Mouse (Mus musculus): Measurements from ENCODE around the gene Nomo1.

DNA sequence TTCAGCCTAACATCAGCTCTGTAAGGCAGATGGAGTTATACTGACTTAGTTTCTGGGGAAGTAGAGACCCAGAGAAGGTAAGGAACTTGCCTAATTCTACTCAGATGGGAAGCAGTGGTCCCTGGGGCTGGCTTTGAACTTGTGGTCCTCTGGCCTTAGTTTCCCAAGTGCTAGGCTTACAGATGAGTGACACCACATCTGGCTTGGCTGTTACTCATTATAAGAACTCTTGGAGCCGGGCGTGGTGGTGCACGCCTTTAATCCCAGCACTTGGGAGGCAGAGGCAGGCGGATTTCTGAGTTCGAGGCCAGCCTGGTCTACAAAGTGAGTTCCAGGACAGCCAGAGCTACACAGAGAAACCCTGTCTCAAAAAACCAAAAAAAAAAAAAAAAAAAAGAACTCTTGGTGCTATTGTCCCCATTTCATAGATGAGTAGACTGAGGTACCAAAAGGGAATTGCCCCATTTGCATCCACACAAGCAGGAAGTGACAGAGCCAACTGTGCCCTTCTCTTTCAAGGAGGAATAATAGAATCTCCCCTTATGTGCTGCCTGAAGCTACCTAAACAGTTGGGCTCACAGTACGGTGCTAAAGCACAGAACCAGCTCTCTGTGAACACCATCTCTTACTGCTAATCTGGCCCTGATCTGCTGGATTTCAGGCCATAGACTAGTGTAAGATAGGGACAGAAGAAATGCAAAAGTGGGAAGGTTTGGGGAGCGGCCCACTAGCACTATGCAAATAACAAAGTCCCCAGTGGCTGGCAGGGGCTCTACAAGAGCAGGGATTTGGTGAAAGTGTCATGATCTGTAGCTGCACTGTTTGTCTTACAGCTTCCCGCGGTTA lies 4.0 kb upstream of the Nomo1 start:
- TF ChIP-seq CTCF (IDR thresholded peaks at IDR 0.05; ENCODE audit: borderline replicate concordance, insufficient read depth, low read depth, low read length) (no peak), POLR2A (IDR thresholded peaks at IDR 0.05; ENCODE audit: borderline replicate concordance, insufficient read depth, low read length) (no peak)
